Mouse (Mus musculus) urinary bladder, adult 2 months (tissue): ENCODE measurements around the gene Gak. TPM values are rescaled to one million over a fixed set of nuclear protein-coding genes. Genes with fewer than 3 reads are reported as not detected.

ENCODE experiments used
- DNase-seq: peaks from one replicate; pipeline ENCODE4 v3.0.0; 2022; ENCODE audit warnings: low spot score
- polyA plus RNA-seq: library from polyadenylated mRNA; depleted of rRNA; stranded (reverse); fragments of >200 nt; gene quantifications from 2 replicates; pipeline ENCODE4 v1.2.3, GENCODE M21; 2012; rRNA removed

The Gak gene
- 61.6 and 66.0 TPM in 2 replicates for polyA plus RNA-seq

DNA sequence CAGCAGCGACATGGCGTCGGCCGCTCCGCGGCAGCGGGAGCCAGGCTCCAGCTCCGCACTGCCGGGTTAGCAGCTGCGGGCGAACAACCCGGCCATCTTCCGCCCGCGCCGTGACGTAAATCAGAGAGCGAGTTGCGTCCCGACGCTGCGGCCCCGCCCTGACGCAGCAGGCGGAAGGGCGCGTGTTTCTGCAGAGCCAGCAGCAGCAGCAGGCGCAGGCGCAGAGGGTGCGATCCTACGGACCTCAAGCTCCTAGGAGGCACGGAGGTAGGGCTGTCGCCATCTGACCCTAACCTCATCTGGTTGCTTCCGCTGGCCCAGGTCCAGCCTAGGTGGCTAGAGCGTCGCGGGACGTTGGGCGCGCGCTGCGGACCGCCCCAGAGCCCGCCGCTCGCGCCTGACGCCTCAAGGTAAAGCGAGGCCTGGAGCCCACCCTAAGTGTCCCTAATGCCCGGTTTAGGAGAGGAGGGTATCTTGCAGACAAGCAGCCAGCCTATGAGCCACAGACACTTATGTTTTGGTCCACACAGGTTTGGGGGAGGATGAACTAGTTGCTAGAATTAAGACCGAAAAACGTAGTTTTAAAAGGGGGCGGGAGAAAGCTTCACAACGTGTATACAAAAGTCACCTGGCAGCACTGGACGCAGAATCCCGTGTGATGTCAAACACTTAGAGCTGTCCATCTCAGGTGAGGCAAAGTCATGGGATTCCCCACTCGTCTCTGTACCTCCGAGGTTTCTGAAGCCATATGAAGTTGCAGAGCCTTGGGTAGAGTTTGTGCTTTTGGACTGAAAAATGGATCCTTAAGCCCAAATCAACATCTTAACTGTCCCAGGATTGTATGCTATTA is at the start of gene Gak, which contains the start of gene Tmem175:
Gene Gak, minus strand, starts transcription at position 122 of the 850 bp plus-strand sequence.
Gene Tmem175, plus strand, starts transcription at position 137 of the 850 bp plus-strand sequence.
- peak; percentile 90 for DNase-seq

GRCm38 (mm10) chr5:108678296-108678854 is 48.8 kb upstream of the Gak start:
- no peak for DNase-seq

DNA sequence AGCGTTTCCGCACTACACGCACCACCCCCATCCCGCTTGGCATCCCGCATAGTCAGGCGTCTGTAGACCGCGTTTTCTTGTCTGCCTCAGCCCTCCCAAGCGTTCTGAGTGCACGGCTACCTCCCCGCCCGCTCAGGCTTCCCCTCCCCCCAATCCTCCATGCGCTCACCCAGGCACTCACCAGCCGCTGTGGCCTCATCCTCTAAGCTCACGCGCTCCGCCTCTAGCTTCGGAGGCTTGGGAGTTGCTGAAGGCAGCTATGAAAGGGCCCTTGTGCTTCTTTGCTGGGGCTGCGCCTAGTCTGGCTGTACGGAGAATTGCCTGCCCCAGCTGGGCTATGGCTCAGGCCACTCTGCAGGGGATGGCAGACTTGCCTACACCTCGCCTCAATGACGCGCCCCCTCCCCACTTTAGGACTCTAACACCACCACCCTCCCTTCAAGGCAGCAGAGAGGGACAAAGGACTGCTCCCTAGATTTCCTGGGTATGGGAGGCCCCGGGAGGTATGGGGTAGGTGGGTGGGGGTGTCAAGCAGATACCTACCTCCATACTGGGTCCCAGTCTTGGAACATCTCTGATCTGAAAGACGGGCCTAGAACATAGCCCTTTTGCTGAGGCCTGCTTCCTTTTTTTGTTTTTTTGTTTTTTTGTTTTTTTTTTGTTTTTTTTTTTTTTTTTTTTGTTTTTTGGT is 48.2 kb upstream of the Gak start:
- no peak for DNase-seq

GRCm38 (mm10) chr5:108676772-108677498 is 47.4 kb upstream of the Gak start:
- no peak for DNase-seq

GRCm38 (mm10) chr5:108675251-108675816 is 45.8 kb upstream of the Gak start, which contains the start of gene Slc26a1:
Gene Slc26a1 (minus strand): TSS chr5:108675569.
- DNase-seq, result no peak

GRCm38 (mm10) chr5:108674624-108675023 is 45.1 kb upstream of the Gak start:
- no peak for DNase-seq

DNA sequence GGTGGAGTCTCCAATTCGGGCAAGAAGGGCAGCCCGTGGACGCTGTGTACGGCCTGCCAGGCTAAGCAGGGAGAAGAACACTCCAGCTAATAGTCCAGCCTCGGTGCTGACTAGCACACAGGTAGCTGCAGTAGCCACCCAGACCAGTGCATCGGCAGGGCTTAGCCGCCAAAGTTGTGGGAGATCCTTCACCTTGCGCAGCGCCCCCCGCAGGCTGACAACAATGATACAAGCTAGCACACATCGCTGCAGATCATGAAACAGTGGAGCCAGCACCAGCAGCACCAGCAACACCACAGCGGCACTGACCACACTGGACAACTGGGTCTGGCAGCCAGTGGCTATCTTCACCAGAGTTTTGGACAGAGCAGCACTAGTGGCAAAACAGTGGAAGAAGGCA is 42.2 kb upstream of the Gak start:
- no peak for DNase-seq

DNA sequence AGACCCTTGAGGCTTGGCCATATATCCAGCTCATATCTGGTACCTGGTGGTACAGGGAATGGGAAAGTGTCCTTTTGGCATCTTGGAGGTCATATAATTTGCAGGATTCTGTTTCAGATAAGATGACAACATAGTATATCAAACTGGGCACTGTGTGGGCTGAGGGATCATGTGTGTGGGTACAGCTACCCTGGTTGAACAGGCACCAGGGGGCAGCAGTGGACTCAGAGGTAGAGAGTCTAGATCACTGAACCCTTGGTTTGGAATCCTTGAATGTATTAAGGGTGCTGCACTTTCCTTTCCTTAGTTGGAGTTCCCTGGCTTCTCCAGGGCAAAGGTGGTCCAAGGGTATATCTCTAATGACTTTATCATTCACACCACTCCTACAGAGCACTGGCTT is 41.2 kb upstream of the Gak start:
- DNase-seq, result no peak

- DNase-seq, result no peak
These were observed 40.4 kb upstream of the Gak start for GRCm38 (mm10) chr5:108669986-108670385.

- peak; percentile 82 for DNase-seq
These were observed 39.7 kb upstream of the Gak start, which contains the start of gene Dgkq for GRCm38 (mm10) chr5:108668977-108669936. Gene Dgkq (minus strand): TSS chr5:108669672.

- no peak for DNase-seq
These were observed 38.9 kb upstream of the Gak start for GRCm38 (mm10) chr5:108668387-108668932.

DNA sequence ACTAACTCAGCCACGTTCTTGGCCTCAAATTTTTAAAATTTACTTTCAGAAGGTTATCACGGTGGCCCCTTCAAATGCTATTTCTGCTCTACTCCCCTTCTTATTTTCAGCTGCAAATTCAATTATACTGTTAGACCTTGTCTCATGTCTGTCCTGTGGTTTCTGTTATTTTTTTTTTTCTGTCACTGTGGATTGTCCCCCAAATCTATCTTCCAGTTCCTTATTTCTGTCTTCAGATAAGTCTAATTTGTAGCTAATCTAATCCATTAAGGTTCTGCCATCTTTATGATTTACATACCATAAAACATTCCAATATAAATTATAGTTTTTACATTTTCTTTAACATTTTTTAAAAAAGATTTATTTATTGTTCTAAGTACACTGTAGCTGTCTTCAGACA is 37.8 kb upstream of the Gak start:
- no peak for DNase-seq

DNA sequence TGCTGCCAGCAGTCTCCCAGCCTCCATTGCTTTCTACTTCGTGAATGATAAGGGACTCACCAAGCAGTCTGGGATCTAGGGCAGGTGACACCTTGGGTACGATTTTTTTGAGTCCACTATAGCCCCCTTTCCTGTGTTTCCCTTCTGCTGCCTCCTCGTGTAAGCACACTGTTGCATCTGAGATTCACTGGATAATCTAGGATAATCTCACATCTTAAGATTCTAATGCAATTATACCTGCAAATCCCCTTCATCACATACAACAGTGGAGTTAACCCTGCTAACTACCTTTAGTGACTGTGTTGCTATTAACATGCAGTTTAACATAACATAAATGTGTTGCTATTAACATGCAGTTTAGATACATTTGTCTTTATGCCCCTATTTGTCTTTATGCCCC is 35.5 kb upstream of the Gak start:
- DNase-seq, result no peak

- no peak for DNase-seq
These were observed 33.2 kb upstream of the Gak start for GRCm38 (mm10) chr5:108662772-108663171.

DNA sequence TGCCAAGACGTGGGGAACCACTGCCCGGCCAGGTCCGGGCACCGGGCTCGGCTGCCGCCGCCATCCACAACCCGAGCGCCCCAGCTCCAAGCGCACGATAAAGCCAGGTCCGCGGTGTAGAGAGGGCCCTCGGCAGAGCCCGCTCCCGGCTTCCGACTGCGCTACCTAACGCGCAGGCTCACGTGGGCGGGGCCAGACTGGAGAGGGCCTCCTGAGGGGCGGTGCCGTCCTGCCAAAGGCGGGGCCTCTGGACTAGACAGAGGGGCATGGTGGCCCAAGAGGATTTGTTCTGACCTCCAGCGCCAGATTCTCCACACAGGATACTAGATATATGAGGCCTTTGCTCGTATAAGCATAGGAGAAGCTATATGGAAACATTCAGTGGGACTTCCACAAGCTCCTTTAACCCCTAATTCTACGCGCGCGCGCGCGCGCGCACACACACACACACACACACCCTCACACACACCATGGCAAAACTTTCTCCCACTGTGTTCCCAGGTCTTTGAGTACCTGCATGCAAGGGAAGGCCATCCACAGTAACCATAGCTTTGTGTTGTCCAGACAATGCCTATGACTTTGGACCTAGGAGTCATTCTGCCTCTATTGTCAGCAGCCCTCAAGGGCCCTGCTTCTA is 31.2 kb upstream of the Gak start:
- peak; percentile 78 for DNase-seq

DNA sequence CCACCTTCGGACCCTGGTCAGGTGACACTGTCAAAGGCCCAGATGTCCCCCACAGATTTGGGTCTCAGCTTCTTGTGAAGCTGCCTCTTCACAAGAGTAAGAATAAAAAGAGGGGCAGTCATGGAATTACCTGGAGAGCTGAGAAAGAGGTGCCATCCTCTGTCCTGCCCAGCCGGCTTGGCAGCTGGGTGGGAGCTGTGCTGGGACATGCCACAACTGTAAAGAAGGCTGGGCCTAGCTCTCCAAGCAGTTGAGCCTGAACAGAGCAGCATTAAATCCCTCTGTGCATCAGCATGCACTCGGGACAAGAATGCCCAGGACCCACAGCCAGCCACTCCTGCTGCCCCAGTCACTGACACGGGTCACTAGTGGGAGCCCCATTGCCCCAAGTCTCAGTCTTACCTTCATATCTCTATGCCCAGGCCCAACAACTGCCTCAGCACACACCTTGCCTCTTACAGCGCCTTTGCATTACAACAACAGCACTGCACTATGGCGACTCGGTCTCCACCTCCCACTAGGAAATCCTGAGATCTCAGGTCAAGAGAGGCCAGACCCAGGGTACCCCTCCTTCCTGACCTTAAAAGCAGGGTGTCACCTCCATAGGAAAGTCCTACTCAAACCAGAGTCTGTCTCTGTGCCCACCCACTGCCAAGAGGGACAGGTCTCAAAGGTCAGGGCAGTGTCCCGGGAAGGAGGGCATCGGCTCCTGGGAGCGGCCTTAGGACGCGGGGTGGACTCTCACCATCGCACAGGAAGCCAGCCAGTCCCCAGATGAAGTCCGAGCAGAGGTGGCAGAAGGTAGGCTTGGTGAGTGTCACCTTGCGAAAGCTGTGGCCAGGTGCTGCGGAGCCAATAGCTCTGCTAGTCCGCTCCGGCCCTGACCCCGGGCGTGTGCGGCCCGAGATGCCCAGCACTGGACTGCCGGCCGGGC is 30.4 kb upstream of the Gak start, which contains the start of gene Idua:
Gene Idua, plus strand, starts transcription at position 634 of the 934 bp plus-strand sequence.
- no peak for DNase-seq

- no peak for DNase-seq
These were observed 29.1 kb upstream of the Gak start for GRCm38 (mm10) chr5:108658611-108659010.

- no peak for DNase-seq
These were observed 27.9 kb upstream of the Gak start for GRCm38 (mm10) chr5:108657406-108657805.
